Mouse (Mus musculus) lung, adult 2 months (tissue): ENCODE data around the gene Fam136a.

ENCODE experiments used
- CTCF ChIP-seq: fragments of 200-500 bp; IDR thresholded peaks from 2 replicates; pipeline ENCODE4 v1.5.1; 2011; ENCODE audit warnings: mild to moderate bottlenecking, low read length, control low read depth; ENCODE audit not compliant: insufficient read depth
- POLR2A ChIP-seq: fragments of 200-500 bp; IDR thresholded peaks from 2 replicates; pipeline ENCODE4 v1.6.1; 2011; ENCODE audit warnings: low read depth, mild to moderate bottlenecking, control low read depth, low read length, borderline replicate concordance; ENCODE audit errors: extremely low read depth

GRCm38 (mm10) chr6:86391326-86391725 is 25.9 kb downstream of the Fam136a start:
- no peak for TF ChIP-seq POLR2A
- TF ChIP-seq CTCF, result no peak
